Mouse (Mus musculus): ENCODE measurements around the gene Rbp1. TPM values are rescaled to one million over a fixed set of nuclear protein-coding genes. Genes with fewer than 3 reads are reported as not detected.

Gene Rbp1
- polyA plus RNA-seq (2012; ENCODE audit: insufficient read depth, insufficient read length, low replicate concordance, missing spikeins) = not detected in 2 replicates

- H3K4me3 ChIP-seq (ENCODE audit: insufficient read depth, low read depth, low read length) = no peak within 1 kb of the TSS
- TF ChIP-seq POLR2A (IDR thresholded peaks at IDR 0.05; ENCODE audit: insufficient read depth, low read depth, low read length) (no peak), CTCF (IDR thresholded peaks at IDR 0.05; ENCODE audit: insufficient read depth, low read depth, low read length) (no peak)
- H3K4me1 ChIP-seq (ENCODE audit: control insufficient read depth, insufficient read depth, low read length) = peaks cover 13% of the 10 kb centered on the region
- WGBS = 87% methylated on average over 5 of the region's 5 CpGs
- H3K27ac ChIP-seq (ENCODE audit: insufficient read depth, low read depth, low read length) = no peak within 1 kb of the TSS
Measured at GRCm38 (mm10) chr9:98422656-98423055, at the start of gene Rbp1. TSS of gene Rbp1 (plus strand) at chr9:98422961.

- no peak overlapping the region for H3K4me3 ChIP-seq (ENCODE audit: insufficient read depth, low read depth, low read length)
- 97% methylated on average over 5 of the region's 5 CpGs for WGBS
- H3K4me1 ChIP-seq (ENCODE audit: control insufficient read depth, insufficient read depth, low read length) = peaks cover 3% of the 10 kb centered on the region
- TF ChIP-seq POLR2A (IDR thresholded peaks at IDR 0.05; ENCODE audit: insufficient read depth, low read depth, low read length) (no peak), CTCF (IDR thresholded peaks at IDR 0.05; ENCODE audit: insufficient read depth, low read depth, low read length) (no peak)
- H3K27ac ChIP-seq (ENCODE audit: insufficient read depth, low read depth, low read length) = no peak overlapping the region
Measured at GRCm38 (mm10) chr9:98373358-98373757, 49.4 kb upstream of the Rbp1 start.

- Histone ChIP-seq H3K4me3 (ENCODE audit: insufficient read depth, low read depth, low read length) (no peak overlapping the region), H3K4me1 (ENCODE audit: control insufficient read depth, insufficient read depth, low read length) (peaks cover 3% of the 10 kb centered on the region), H3K27ac (ENCODE audit: insufficient read depth, low read depth, low read length) (no peak overlapping the region)
- 77% methylated on average over 11 of the region's 11 CpGs for WGBS
- TF ChIP-seq CTCF (IDR thresholded peaks at IDR 0.05; ENCODE audit: insufficient read depth, low read depth, low read length) (no peak), POLR2A (IDR thresholded peaks at IDR 0.05; ENCODE audit: insufficient read depth, low read depth, low read length) (no peak)
Measured at GRCm38 (mm10) chr9:98374897-98375296, 47.9 kb upstream of the Rbp1 start.

GRCm38 (mm10) chr9:98375329-98376170, 47.2 kb upstream of the Rbp1 start:
- TF ChIP-seq POLR2A (IDR thresholded peaks at IDR 0.05; ENCODE audit: insufficient read depth, low read depth, low read length) = no peak
- TF ChIP-seq CTCF (IDR thresholded peaks at IDR 0.05; ENCODE audit: insufficient read depth, low read depth, low read length) = no peak
- H3K4me1 ChIP-seq (ENCODE audit: control insufficient read depth, insufficient read depth, low read length) = peaks cover 3% of the 10 kb centered on the region
- H3K27ac ChIP-seq (ENCODE audit: insufficient read depth, low read depth, low read length) = no peak overlapping the region
- H3K4me3 ChIP-seq (ENCODE audit: insufficient read depth, low read depth, low read length) = no peak overlapping the region
- 43% methylated on average over 5 of the region's 5 CpGs for WGBS

GRCm38 (mm10) chr9:98379736-98380135, 43.0 kb upstream of the Rbp1 start:
- TF ChIP-seq POLR2A (IDR thresholded peaks at IDR 0.05; ENCODE audit: insufficient read depth, low read depth, low read length) (no peak), CTCF (IDR thresholded peaks at IDR 0.05; ENCODE audit: insufficient read depth, low read depth, low read length) (no peak)
- no peak overlapping the region for H3K27ac ChIP-seq (ENCODE audit: insufficient read depth, low read depth, low read length)
- H3K4me3 ChIP-seq (ENCODE audit: insufficient read depth, low read depth, low read length) = no peak overlapping the region
- peaks cover 3% of the 10 kb centered on the region for H3K4me1 ChIP-seq (ENCODE audit: control insufficient read depth, insufficient read depth, low read length)
- WGBS = 86% methylated on average over 4 of the region's 4 CpGs

- WGBS = 94% methylated on average over 9 of the region's 9 CpGs
- H3K4me1 ChIP-seq (ENCODE audit: control insufficient read depth, insufficient read depth, low read length) = peaks cover 3% of the 10 kb centered on the region
- H3K27ac ChIP-seq (ENCODE audit: insufficient read depth, low read depth, low read length) = no peak overlapping the region
- H3K4me3 ChIP-seq (ENCODE audit: insufficient read depth, low read depth, low read length) = no peak overlapping the region
- no peak for TF ChIP-seq CTCF (IDR thresholded peaks at IDR 0.05; ENCODE audit: insufficient read depth, low read depth, low read length)
- TF ChIP-seq POLR2A (IDR thresholded peaks at IDR 0.05; ENCODE audit: insufficient read depth, low read depth, low read length) = no peak
Measured at GRCm38 (mm10) chr9:98380593-98380992, 42.2 kb upstream of the Rbp1 start.

- no peak overlapping the region for H3K4me3 ChIP-seq (ENCODE audit: insufficient read depth, low read depth, low read length)
- H3K27ac ChIP-seq (ENCODE audit: insufficient read depth, low read depth, low read length) = no peak overlapping the region
- WGBS = 77% methylated on average over 10 of the region's 10 CpGs
- no peaks in the 10 kb centered on the region; the same call in 1 of the 2 replicates for H3K4me1 ChIP-seq (ENCODE audit: control insufficient read depth, insufficient read depth, low read length)
- TF ChIP-seq POLR2A (IDR thresholded peaks at IDR 0.05; ENCODE audit: insufficient read depth, low read depth, low read length) (no peak), CTCF (IDR thresholded peaks at IDR 0.05; ENCODE audit: insufficient read depth, low read depth, low read length) (no peak)
Measured at GRCm38 (mm10) chr9:98387741-98388632, 34.8 kb upstream of the Rbp1 start.

GRCm38 (mm10) chr9:98388633-98388965, 34.2 kb upstream of the Rbp1 start:
- no peak overlapping the region for H3K4me3 ChIP-seq (ENCODE audit: insufficient read depth, low read depth, low read length)
- TF ChIP-seq CTCF (IDR thresholded peaks at IDR 0.05; ENCODE audit: insufficient read depth, low read depth, low read length) (no peak), POLR2A (IDR thresholded peaks at IDR 0.05; ENCODE audit: insufficient read depth, low read depth, low read length) (no peak)
- no peak overlapping the region for H3K27ac ChIP-seq (ENCODE audit: insufficient read depth, low read depth, low read length)
- WGBS = 81% methylated on average over 5 of the region's 5 CpGs
- H3K4me1 ChIP-seq (ENCODE audit: control insufficient read depth, insufficient read depth, low read length) = no peaks in the 10 kb centered on the region; the same call in 1 of the 2 replicates

- TF ChIP-seq POLR2A (IDR thresholded peaks at IDR 0.05; ENCODE audit: insufficient read depth, low read depth, low read length) = no peak
- TF ChIP-seq CTCF (IDR thresholded peaks at IDR 0.05; ENCODE audit: insufficient read depth, low read depth, low read length) = no peak
- no peak overlapping the region for H3K27ac ChIP-seq (ENCODE audit: insufficient read depth, low read depth, low read length)
- H3K4me1 ChIP-seq (ENCODE audit: control insufficient read depth, insufficient read depth, low read length) = no peaks in the 10 kb centered on the region; the same call in 1 of the 2 replicates
- 77% methylated on average over 4 of the region's 4 CpGs for WGBS
- no peak overlapping the region for H3K4me3 ChIP-seq (ENCODE audit: insufficient read depth, low read depth, low read length)
Measured at GRCm38 (mm10) chr9:98393496-98393895, 29.3 kb upstream of the Rbp1 start.

Data from olfactory bulb, adult 2 months (tissue).